Mouse (Mus musculus): ENCODE measurements at regions not wholly inside any gene's neighbourhood (a gene's known extent, or its start where the extent isn't known, plus 50 kb on each side); places are given as distances from the start of the nearest gene placed in this dataset.

GRCm38 (mm10) chr11:18070032-18070374 is 116.3 kb upstream of the Etaa1 start:
- peak; percentile 62 for ATAC-seq (replicated peaks)

GRCm38 (mm10) chr11:18069348-18070031 is 115.8 kb upstream of the Etaa1 start:
- no peak overlapping the region for H3K27ac ChIP-seq
- WGBS: 34% methylated on average over 7 of the region's 7 CpGs

More at GRCm38 (mm10) chr11:18070032-18070374, 116.3 kb upstream of the Etaa1 start:
- H3K4me3 ChIP-seq: no peak overlapping the region
- H3K27me3 ChIP-seq (replicated peaks): no peaks in the 10 kb centered on the region
- H3K36me3 ChIP-seq (replicated peaks): no peaks in the 10 kb centered on the region
- H3K4me2 ChIP-seq: no peak overlapping the region
- H3K9ac ChIP-seq: no peak overlapping the region
- H3K9me3 ChIP-seq: no peaks in the 10 kb centered on the region
- no peak overlapping the region for H3K27ac ChIP-seq
- WGBS: 67% methylated on average over 8 of the region's 8 CpGs
- H3K4me1 ChIP-seq: no peaks in the 10 kb centered on the region

DNA sequence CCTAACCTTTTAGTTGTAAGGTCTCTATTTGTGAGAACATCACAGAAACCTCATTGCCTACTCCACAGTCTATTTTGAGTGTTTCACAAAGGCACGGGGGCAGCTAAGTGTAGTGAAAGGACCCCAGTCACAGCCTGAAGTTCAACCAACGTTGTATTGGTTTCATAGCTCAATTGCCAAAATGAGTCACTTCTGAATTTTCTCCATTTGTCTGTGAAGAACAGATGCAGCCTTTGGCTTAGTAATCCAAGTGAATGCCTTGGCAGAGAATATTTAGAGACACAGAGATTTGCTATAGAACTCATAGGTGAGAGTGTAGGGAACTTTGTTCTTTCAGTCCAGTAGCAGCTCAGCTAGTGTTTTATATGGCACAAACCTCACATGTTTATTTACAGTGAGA is 114.4 kb upstream of the Etaa1 start:
- ATAC-seq (replicated peaks): no peak
- H3K27me3 ChIP-seq (replicated peaks): no peaks in the 10 kb centered on the region
- H3K4me2 ChIP-seq: no peak overlapping the region
- H3K9ac ChIP-seq: no peak overlapping the region
- H3K4me3 ChIP-seq: no peak overlapping the region
- H3K4me1 ChIP-seq: no peaks in the 10 kb centered on the region
- no peaks in the 10 kb centered on the region for H3K36me3 ChIP-seq (replicated peaks)
- H3K9me3 ChIP-seq: no peaks in the 10 kb centered on the region
- 31% methylated on average over 2 of the region's 2 CpGs for WGBS
- H3K27ac ChIP-seq: no peak overlapping the region

More at GRCm38 (mm10) chr11:18069348-18070031, 115.8 kb upstream of the Etaa1 start:
- H3K9me3 ChIP-seq: no peaks in the 10 kb centered on the region
- no peak overlapping the region for H3K4me3 ChIP-seq
- peak; percentile 88 for ATAC-seq (replicated peaks)
- no peak overlapping the region for H3K9ac ChIP-seq
- H3K4me1 ChIP-seq: no peaks in the 10 kb centered on the region
- no peaks in the 10 kb centered on the region for H3K36me3 ChIP-seq (replicated peaks)
- H3K4me2 ChIP-seq: no peak overlapping the region
- H3K27me3 ChIP-seq (replicated peaks): no peaks in the 10 kb centered on the region

DNA sequence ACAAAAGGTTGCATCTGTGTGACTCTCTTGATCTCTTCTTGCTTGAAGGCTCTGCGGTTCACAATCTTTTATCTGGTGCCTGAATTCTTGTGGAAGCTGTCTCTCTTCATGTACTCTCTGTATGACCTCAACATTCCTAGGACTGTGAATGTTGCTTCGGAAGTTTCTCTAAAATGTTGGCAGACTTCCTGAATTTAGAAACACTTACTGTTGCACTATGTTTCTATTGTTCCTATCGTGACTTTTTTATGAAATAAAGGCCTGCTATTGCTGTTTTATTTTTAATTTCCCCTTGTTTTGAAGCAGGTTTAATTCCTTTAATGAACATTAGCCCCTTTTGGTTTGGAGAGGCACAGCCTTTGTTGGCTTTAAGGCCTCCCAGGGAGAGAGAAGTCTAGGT is 114.0 kb upstream of the Etaa1 start:
- Histone ChIP-seq H3K4me2 (no peak overlapping the region), H3K27ac (no peak overlapping the region), H3K4me3 (no peak overlapping the region), H3K9ac (no peak overlapping the region), H3K27me3 (replicated peaks) (no peaks in the 10 kb centered on the region), H3K4me1 (no peaks in the 10 kb centered on the region), H3K9me3 (no peaks in the 10 kb centered on the region), H3K36me3 (replicated peaks) (no peaks in the 10 kb centered on the region)
- 47% methylated on average over 3 of the region's 3 CpGs for WGBS
- no peak for ATAC-seq (replicated peaks)

GRCm38 (mm10) chr11:18041589-18041988 is 87.9 kb upstream of the Etaa1 start:
- Histone ChIP-seq H3K4me1 (no peaks in the 10 kb centered on the region), H3K27ac (no peak overlapping the region), H3K4me2 (no peak overlapping the region), H3K9me3 (no peaks in the 10 kb centered on the region), H3K4me3 (no peak overlapping the region), H3K36me3 (replicated peaks) (no peaks in the 10 kb centered on the region), H3K27me3 (replicated peaks) (no peaks in the 10 kb centered on the region), H3K9ac (no peak overlapping the region)
- 87% methylated on average over 1 of the region's 1 CpGs for WGBS
- ATAC-seq (replicated peaks): no peak

DNA sequence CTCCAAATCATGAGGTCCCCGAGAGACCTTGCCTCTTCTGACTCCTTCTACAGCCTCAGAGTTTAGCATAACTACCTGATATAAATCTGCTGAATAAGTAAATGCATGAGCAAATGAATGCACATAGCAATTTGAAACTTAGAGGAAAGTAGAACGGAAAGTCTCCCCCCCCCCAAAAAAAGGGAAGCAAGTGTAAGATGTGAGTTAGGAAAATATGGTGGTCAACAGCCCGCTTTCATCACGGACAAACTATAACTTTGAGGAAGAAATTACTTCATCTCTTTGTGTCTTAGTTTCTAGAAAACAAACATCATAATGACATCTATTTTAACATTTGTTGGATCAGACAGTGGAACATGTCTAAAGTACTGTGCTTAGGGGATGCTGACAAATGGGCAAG is 77.4 kb upstream of the Etaa1 start:
- no peaks in the 10 kb centered on the region for H3K4me1 ChIP-seq
- H3K36me3 ChIP-seq (replicated peaks): no peaks in the 10 kb centered on the region
- H3K9me3 ChIP-seq: no peaks in the 10 kb centered on the region
- WGBS: 91% methylated on average over 4 of the region's 4 CpGs
- ATAC-seq (replicated peaks): no peak
- H3K4me2 ChIP-seq: no peak overlapping the region
- H3K27ac ChIP-seq: no peak overlapping the region
- H3K27me3 ChIP-seq (replicated peaks): no peaks in the 10 kb centered on the region
- no peak overlapping the region for H3K4me3 ChIP-seq
- no peak overlapping the region for H3K9ac ChIP-seq

GRCm38 (mm10) chr11:18022065-18022464 is 68.4 kb upstream of the Etaa1 start:
- Histone ChIP-seq H3K27ac (no peak overlapping the region), H3K4me1 (no peaks in the 10 kb centered on the region), H3K9me3 (no peaks in the 10 kb centered on the region), H3K27me3 (replicated peaks) (no peaks in the 10 kb centered on the region), H3K36me3 (replicated peaks) (no peaks in the 10 kb centered on the region), H3K9ac (no peak overlapping the region), H3K4me3 (no peak overlapping the region), H3K4me2 (no peak overlapping the region)
- WGBS: 90% methylated on average over 4 of the region's 4 CpGs
- no peak for ATAC-seq (replicated peaks)

DNA sequence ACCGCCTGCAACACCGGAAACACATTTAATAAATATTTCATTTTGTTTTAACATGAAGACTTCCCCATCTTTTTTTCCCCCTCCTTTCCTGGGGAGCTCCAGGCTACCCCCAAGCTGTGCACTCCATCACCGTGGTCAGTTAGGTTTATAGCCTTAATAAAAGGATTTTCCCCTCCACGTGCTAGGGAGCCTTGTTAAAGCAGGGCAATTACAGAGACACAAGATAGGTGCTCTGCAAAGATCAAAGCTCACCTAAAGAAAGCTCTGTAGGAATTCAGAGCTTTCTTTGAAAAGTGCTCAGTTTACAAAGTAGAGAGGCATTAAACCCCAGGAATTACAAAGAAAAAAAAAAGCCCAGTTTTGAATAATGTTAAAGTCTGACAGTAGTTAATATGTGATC is 61.6 kb upstream of the Etaa1 start:
- peak overlapping the region; percentile 26; the same call in 1 of the 2 replicates for H3K4me2 ChIP-seq
- H3K9ac ChIP-seq: no peak overlapping the region
- 23% methylated on average over 4 of the region's 4 CpGs for WGBS
- no peaks in the 10 kb centered on the region for H3K9me3 ChIP-seq
- no peaks in the 10 kb centered on the region for H3K27me3 ChIP-seq (replicated peaks)
- H3K4me3 ChIP-seq: no peak overlapping the region
- no peaks in the 10 kb centered on the region for H3K36me3 ChIP-seq (replicated peaks)
- peaks cover 12% of the 10 kb centered on the region for H3K4me1 ChIP-seq
- no peak overlapping the region for H3K27ac ChIP-seq
- peak; percentile 72 for ATAC-seq (replicated peaks)

GRCm38 (mm10) chr11:18014610-18015009 is 60.9 kb upstream of the Etaa1 start:
- H3K9me3 ChIP-seq: no peaks in the 10 kb centered on the region
- WGBS: 9% methylated on average over 9 of the region's 9 CpGs
- no peak overlapping the region for H3K27ac ChIP-seq
- H3K36me3 ChIP-seq (replicated peaks): no peaks in the 10 kb centered on the region
- peak; percentile 73 for ATAC-seq (replicated peaks)
- no peak overlapping the region for H3K4me3 ChIP-seq
- no peaks in the 10 kb centered on the region for H3K27me3 ChIP-seq (replicated peaks)
- no peak overlapping the region for H3K9ac ChIP-seq
- peak overlapping the region; percentile 26 for H3K4me2 ChIP-seq
- peaks cover 12% of the 10 kb centered on the region for H3K4me1 ChIP-seq

- Histone ChIP-seq H3K9ac (no peak overlapping the region), H3K4me3 (no peak overlapping the region), H3K27ac (no peak overlapping the region), H3K4me2 (no peak overlapping the region), H3K27me3 (replicated peaks) (no peaks in the 10 kb centered on the region), H3K36me3 (replicated peaks) (no peaks in the 10 kb centered on the region), H3K4me1 (peaks cover 12% of the 10 kb centered on the region), H3K9me3 (no peaks in the 10 kb centered on the region)
- no peak for ATAC-seq (replicated peaks)
- 65% methylated on average over 5 of the region's 5 CpGs for WGBS
Observed at GRCm38 (mm10) chr11:18012085-18012484, 58.4 kb upstream of the Etaa1 start.

DNA sequence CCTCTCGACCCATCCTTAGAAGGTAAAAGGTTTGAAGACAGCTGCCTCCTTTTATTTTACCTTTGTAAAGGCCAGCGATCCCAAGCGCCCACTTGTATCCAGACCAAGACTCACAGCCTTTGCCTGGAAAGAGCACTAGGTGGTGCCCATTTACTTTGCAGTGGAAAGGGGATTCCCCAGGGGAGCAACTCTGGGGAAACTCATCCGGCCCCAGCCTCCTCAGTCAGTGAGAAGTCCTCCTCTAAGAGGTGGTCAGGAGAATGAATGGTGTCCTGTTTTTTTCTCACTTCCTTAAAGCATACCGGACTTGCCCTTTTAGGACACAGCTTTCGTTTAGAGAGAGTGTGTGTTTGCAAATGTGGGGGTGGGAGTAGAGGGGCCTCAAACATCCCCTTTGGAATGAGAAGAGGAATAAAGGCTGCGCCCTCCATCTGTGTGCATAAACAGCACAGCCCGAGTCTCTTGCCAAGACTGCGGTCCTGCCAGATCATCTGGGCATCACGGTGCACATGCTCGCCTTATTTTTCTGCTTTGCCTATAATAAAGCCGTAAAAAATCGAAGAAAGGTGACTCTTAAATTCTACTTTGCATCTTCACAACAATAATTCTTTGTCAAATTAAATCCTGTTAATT is 57.5 kb upstream of the Etaa1 start:
- H3K4me1 ChIP-seq: peaks cover 12% of the 10 kb centered on the region
- H3K27me3 ChIP-seq (replicated peaks): no peaks in the 10 kb centered on the region
- H3K4me3 ChIP-seq: peak overlapping the region; percentile 9; the same call in 1 of the 2 replicates
- no peak overlapping the region for H3K27ac ChIP-seq
- H3K4me2 ChIP-seq: peak overlapping the region; percentile 40
- peak; percentile 84 for ATAC-seq (replicated peaks)
- H3K9me3 ChIP-seq: no peaks in the 10 kb centered on the region
- 10% methylated on average over 13 of the region's 13 CpGs for WGBS
- H3K9ac ChIP-seq: no peak overlapping the region
- no peaks in the 10 kb centered on the region for H3K36me3 ChIP-seq (replicated peaks)

- no peak overlapping the region for H3K9ac ChIP-seq
- no peaks in the 10 kb centered on the region for H3K9me3 ChIP-seq
- H3K36me3 ChIP-seq (replicated peaks): no peaks in the 10 kb centered on the region
- no peak overlapping the region for H3K4me2 ChIP-seq
- peaks cover 7% of the 10 kb centered on the region; the same call in 1 of the 2 replicates for H3K4me1 ChIP-seq
- no peak for ATAC-seq (replicated peaks)
- 87% methylated on average over 6 of the region's 6 CpGs for WGBS
- H3K27ac ChIP-seq: no peak overlapping the region
- H3K27me3 ChIP-seq (replicated peaks): no peaks in the 10 kb centered on the region
- H3K4me3 ChIP-seq: no peak overlapping the region
Observed at GRCm38 (mm10) chr11:18008140-18008539, 54.5 kb upstream of the Etaa1 start.

All from midbrain, embryonic 15.5 days (tissue).